Mouse (Mus musculus) inflammation-experienced regulatory T-cells, adult 6 months (primary cell): ENCODE measurements around the gene Slc39a5. TPM values are rescaled to one million over a fixed set of nuclear protein-coding genes. Genes with fewer than 3 reads are reported as not detected.

Experiments
- ATAC-seq: one replicate; pipeline ENCODE4 v1.8.0; 2017
- polyA plus RNA-seq, 3 experiments: library from polyadenylated mRNA; unstranded; fragments of 100-300 nt; shearing (Covaris generic); gene quantifications; one replicate each; pipeline ENCODE4 v1.2.1; 2017

Gene Slc39a5
- not detected for polyA plus RNA-seq

DNA sequence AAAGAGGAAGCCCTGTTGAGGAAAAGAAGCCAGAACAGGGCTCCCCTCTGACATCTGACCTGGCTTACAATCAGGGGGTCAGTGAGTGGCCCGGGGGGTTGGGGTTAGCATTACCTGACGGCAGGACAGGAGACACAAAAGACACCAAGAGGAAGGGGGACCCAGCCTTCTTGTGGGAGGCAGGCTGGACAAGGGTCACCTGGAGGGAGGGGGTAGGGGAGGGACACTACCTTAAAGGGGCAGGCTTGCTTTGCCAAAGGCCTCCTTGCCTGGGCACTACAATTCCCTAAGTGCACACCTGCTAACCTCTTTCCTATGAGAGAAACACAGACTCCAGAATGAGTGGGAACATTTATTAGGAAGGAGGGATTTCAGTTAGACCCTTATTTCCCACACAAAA is at the start of gene Slc39a5:
Gene Slc39a5 (minus strand): TSS at position 174 of the 400 bp plus-strand sequence.
- no peak for ATAC-seq

DNA sequence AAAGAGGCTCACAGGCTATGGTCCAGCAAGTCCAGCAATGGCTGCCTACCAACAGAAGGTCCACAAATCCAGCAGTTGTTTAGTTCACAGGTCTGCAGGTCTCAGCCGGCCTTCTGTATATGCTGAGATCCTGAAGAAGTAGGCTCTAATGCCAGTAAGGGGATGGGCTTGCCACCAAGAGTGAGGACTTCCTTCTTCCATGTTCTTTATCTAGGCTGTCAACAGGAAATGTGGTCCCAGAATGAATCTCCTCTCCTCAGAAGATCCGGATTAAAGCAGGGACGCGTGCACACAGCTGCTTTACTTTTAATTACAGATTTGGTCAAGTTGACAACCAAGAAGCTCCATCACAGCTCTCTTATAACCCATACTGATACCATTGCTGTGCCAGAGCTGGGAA is 44.4 kb upstream of the Slc39a5 start:
- no peak for ATAC-seq

DNA sequence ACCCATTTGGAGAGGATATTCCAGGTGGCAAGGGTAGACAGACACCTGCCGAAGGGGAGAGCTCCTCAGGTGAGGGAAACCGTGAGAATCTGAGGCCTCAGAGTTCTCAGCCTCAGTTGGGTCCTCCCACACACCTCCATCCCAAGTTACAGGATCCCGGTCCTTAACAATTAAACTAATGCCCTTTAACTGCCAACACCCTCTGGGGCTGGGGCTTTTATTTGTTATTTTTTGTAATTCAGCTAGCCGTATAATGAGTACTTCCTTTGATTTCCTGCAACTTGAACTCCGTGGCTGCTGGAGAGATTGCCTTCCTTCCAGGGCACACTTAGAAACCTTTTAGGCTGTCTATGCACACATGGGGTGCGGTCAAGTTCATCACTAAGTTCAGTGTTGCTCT is 43.3 kb upstream of the Slc39a5 start:
- ATAC-seq = no peak

DNA sequence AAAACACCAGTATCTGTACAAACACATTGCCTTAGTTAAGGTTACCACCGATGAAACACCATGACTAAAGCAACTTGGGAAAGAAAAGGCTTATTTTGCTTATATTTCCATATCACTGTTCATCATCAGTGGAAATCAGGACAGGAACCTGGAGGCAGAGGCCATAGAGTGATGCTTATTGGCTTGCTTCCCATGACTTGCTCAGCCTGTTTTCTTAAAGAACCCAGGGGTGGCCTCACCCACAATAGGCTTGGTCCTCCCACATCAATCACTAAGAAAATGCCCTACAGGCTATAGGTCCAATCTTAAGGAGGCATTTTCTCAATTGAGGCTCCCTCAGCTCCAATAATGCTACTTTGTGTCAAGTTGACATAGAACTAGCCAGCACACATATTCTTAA is 41.7 kb upstream of the Slc39a5 start:
- no peak for ATAC-seq

DNA sequence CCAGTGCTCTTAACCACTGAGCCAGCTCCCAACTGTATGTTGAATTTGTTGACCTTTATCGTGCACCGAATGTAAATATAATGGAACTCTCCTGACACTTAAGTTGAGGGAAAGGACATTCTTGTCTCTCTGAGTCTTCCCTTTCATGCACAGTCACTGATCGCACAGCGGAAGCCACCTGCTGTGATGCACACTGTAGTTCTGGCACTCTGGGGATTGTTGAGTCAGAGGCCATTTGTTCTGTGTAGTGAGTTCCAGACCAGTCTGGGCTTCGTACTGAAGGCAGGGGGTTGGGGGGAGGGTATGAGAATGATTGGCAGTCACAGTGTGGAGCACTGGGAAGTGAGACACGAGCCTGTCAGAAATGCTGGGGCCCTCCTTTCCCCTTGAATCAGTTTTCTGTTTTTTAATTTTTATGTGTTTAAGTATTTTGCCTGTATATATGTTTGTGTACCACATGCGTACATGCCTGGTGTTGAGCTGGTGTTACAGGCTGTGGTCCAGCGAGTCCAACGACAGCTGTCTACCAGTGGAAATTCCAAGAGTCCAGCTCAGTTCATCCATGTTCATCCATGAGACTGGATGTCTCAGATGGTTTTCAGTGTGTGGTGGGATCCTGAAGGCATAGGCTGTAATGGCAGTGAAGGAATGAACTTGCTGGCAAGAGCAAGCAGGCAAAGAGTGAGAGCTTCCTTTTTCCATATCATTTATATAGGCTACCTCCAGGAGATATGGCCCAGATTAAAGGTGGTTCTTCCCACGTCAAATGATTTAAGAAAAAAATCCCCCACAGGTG is 40.5 kb upstream of the Slc39a5 start:
- ATAC-seq = no peak

DNA sequence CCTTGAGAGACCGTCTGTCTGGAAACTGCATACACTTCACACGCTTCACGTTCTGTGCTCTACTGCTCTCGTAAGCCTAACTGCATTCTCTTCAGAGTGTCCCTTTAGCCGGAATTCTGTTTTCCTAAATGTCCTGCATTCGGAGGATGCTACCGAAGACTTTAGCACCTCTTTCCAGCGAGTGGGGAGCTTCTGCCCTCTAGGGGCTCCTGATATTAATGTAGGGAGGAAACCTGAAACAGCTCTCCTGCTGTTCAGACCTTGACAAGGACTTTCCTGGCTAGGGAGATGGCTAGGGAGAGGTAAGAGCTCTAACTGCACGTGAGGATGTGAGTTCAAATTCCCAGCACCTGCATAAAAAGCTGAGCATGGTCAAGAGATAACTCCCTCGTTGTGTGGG is 39.4 kb upstream of the Slc39a5 start:
- ATAC-seq = peak; percentile 42

DNA sequence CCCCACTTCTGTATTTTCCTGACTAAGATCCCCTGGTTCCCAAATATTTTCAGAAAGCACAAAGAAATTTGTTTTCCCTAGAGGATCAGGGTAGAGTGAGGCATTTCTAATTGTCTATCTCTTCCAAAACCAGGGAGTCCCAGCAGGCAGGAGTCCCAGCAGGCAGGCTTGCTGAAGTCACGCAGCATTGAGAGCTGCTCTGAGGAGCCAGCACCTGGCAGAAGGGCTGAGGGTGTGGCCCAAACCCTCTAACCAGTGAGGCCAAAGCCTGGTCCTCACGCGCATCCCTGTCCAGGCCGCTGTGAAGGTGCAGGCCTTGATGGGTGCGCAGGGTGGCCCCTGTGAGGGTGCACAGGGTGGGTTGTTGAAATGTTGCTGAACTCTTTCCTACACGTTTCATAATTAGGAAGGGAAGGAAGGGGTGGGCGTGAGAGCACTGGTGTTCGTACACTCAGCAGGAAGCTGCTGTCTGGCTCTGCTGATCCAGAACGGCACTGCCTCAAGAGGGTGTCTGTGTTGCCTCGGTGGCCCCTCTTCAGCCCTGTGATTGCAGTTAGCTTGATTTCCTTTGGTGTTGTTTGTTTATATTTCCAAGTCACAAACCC is 37.7 kb upstream of the Slc39a5 start:
- ATAC-seq = peak; percentile 73

DNA sequence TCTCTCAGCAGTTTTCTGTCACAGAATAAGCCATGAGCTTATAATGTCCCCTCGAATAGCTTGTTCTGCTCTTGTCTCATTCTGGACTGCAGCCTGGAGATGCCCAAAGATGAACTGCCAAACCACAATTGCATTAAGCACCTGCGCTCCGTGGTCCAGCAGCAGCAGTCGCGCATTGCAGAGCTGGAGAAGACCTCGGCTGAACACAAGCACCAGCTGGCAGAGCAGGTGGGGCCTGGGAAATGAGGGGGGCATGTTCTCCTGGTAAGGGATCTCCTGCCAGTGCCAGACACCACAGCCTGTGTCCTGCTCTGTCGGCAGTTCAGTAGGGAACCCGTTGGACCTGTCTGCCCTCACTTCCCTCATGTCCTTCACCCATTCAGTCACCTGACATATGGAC is 35.3 kb upstream of the Slc39a5 start:
- ATAC-seq = no peak

DNA sequence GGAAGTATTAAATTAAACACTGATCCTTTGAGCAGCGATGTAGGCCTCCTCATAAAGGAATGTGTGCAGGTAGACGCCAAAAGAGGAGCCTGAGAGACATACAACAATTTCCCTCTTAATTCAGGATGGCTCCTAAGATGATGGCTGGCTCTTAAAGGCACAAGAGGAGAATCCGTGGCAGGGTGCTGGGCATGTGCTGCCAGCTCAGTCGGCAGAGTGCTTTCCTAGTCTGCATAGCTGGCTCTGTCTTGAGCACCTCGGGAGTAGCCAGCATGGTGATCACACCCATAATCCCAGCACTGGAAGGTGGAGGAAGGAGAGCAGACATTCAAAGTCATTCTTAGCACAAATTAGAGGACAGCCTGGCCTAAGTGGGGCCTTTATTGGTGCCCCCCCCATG is 34.8 kb upstream of the Slc39a5 start:
- no peak for ATAC-seq

DNA sequence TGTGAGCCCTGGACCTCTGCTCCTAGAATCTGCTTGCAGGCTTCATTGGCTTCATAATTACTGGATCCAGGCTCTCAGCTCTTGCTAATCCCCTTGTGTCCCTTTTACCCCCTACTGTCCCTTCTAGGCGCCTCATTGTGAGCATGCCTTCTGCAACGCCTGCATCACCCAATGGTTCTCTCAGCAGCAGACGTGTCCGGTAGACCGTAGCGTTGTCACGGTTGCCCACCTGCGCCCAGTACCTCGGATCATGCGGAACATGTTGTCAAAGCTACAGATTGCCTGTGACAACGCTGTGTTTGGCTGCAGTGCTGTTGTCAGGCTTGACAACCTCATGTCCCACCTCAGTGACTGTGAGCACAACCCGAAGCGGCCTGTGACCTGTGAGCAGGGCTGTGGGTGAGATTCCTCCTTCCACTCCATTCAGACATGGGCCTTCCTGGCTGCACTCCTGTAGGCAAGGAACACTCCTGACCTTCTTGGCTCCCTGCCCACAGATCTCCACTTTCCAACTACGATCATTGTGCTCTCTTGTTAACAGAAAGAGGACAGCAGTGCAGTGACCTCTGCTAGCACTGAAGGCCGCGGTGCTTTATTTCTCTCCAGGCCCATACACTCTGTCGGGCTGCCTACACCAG is 34.3 kb upstream of the Slc39a5 start:
- no peak for ATAC-seq

DNA sequence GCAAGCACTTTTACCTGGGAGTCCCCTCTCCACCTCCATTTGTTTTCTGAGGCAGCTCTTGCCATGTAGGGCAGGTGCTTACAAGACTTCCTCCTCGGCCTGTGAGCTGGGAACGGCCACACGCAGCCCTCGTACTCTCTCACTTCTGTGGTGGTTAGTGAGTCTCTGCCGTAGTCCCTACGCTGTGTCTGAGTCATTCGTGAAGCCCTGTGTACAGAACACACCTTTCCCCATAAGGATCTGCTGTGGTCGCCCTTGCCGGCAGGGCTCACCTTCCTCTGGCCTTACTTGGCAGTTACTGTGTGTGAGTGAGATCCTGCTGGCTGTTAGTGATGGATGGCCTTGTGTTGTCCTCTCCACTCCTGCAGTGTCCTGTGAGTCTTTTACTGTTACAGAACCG is 33.7 kb upstream of the Slc39a5 start:
- peak; percentile 85 for ATAC-seq

DNA sequence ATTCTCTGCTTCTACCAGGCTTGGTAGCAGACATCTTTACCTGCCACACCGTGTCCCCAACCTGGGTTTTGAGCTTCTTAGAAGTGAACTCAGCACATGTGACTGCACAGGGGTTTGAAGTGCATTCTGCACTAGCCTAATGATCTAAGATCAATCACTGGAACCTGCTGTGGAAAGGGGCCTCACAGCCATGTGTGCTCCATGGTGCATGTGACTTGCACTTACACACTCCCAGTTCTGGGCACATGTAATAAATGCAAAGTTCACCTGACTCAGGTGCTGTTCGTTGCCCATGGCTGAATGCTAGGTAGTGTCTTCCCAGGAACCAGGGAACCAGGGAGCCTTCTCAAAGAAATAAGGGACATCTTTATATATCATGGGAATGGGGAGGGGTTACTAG is 32.4 kb upstream of the Slc39a5 start:
- ATAC-seq = no peak

DNA sequence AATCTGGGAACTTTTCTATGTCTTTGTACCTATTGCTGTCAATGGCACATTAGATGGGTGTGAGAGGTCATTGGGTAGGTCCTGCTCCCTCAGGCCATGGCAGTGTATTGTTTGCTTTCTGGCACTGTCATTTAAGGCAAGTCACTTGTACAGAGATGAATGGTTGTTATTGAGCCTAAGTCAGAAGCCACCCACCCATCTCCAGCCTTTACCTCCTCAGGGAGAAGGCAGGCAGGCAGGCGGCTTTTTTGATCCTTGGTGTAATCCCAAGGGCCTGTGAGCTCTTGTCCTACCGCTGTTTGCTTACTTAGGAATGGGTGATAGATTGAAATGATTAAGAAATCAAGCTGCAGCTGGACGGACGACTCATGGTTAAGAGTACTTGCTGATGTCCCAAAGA is 28.4 kb upstream of the Slc39a5 start:
- no peak for ATAC-seq

DNA sequence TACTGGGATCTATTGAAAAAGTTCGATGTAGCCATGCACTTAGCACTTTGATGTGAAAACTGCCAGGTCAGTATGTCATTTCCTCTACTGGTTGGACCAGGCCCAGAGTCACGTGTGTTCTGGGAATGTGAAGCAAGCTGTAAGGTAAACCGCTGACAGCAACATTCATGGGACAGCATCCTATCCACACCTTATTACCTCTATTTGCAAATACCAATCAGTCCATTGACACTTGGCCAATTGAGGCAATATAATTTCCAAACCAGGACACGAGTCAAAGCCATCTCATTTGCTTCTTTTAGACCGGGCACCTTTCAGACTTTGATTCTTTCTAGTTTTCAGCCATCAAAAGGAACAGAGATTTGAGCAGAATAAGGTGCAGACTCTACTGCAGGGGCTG is 28.0 kb upstream of the Slc39a5 start:
- no peak for ATAC-seq

DNA sequence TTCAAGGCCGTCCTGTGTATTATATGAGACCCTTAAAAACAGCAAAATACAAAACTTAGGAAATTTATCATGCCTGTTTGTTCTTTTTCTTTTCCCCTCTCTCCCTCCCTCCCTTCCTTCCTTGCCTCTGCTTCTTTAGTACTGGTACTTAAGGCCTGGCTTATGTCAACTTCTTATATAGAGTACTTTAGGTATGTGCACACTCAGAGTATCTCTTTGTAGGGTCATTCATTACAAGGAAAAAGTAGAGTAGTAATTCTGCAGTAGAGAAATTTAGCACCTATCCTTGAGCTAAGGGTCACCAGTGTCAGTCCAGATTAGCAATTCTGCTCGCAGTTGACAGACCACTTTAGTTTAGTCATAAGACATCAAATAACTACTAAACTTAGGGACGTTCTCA is 24.2 kb upstream of the Slc39a5 start:
- ATAC-seq = no peak

DNA sequence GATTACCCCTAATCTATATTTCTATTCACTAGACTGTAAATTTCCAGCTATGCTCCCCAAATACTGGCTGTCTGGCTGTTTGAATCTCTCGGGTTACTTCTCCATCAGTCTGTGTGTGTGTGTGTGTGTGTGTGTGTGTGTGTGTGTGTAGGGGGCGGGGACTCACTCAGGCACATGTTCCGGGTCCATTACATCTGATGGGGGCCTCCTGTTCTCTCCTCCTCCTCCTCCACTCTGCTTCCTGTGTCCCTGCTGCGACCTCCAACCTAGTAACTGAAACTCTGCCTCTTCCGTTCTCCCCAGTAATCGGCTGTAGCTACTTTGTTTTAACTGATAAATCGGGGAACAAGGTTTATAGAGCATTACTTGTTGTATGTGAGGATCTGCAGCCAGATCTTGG is 23.6 kb upstream of the Slc39a5 start:
- peak; percentile 95 for ATAC-seq

DNA sequence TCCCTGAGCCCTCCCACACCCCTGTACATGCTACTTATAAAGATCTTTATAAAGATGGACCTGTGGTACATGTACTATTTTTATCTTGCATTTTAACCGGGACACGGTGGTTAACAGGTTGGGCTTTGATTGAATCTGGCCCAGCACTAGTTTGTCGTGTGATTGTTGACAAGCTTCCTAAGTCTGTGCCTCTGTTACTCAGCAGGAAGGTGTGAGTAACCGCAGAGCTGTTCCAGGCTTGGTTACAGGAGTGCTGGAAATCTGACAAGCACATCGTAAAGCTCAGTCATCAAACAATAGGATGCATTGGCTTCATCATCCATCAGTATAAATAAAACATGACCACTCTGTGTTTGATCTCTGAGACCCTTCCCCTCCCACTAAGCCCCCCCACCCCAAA is 21.4 kb upstream of the Slc39a5 start:
- ATAC-seq = no peak

DNA sequence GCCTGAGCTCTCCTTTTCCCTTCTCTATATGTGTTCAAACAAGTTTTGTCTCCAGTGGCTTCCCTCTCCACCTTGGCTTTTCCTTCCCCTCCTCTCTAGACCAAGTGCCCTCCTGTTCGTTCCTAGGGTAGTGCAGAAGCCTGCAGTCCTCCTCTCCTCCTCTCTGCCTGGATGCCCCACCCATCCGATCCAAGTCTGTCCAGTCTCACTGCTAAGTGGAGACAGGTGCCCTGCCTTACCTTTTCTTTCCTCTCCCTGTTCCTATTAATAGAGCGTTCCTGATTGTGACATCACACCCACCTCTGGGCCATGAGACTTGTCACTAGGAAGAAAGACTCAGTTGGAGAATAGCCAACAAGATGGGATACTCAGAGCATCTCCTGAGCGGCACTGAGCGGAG is 13.8 kb upstream of the Slc39a5 start:
- ATAC-seq = no peak

DNA sequence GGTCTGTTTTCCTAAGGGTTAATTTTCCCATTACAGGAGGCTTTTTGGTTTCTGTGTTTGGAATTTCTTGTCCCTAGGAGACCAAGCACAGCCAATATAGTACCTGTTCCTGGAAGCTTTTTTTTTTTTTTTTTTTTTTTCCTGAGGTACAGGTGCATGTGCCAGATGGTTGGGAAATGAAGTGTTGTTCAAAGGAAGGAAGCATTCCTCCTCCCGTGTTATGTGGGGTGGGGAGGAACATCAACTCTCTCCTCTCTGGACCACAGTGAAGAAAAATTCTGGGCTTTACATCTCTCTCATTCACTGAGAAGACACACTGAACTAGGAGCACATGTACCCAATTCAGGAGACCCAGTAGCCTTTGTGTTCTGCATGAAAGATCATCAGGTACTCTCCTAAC is 12.0 kb upstream of the Slc39a5 start:
- ATAC-seq = no peak

DNA sequence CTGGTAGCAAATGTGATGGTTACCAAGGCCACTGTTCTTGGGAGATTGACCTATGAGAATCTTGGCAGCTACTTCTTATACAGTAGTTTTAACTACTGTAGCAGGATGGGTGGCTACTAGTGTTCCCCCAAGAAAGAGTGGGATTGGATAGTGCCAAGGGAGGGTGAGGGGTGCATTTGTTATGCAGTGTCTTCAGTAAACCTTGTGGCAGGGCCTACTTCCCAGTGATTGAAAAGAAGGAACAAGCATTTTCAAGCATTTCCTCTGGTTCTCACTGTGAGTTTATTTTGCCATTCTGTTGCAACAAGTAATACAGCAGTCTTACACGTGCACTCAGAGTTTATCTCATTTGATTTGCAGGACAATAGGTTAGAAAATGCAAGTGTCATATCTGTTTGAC is 11.5 kb upstream of the Slc39a5 start:
- ATAC-seq = no peak

DNA sequence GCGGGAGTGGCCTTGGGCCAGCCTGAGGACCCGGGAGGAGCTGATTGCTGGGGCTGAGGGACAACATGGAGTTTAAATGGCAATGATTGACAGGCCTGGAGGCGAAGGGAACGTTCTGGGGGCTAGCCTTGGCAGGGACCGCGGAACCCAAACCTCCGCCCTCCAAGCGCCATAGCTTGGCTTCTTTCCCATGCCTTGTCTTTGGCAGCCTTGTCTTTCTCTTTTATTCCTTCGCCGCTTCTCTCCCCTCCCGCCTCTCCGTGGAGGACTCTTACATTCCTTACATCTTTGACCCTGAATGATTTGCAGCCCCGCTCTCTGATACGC is 11.0 kb upstream of the Slc39a5 start:
- ATAC-seq = no peak

DNA sequence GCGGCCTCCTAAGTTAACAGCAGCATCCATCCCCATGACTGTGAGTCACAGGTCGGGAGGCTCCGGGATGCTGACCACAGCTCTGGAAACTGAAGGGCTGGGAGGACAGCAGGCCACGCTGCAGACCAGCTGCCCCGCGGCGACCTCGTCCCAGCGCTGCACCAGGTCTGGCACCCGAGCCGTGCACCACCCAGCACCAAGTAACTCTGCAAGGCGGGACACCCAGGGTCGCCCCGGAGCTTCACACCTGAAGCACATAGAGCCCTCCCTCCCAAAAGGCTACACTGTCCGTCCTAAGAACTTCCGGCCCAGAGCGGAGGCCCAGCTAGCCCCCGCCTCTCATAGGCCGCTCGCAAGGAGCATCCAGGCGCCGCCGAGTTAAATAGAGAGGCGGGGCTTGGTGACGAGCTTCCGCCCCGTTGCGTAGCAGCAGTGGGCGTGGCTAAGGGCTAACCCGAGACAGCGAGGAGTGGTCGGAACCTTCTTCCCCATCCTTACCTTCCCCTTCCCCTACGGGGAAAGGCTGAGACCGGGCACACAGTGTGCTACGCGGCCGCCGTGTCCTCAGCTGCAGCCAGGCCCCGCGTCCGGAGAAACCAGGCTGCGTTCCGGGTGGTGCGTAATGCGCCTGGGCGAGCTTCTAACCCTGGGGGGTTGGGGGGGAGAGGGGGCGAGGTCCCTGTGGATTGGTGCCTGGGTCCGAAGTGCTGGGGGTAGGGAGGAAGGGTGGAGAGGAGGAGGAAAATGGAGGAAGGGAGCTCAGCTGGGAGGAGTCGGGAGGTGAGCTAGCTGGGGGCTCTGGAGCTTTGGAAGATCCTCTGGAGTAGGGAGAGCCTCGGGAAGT is 10.4 kb upstream of the Slc39a5 start, which contains the start of the genes Nabp2 and Rnf41:
Gene Nabp2 (minus strand): TSS at position 282 of the 844 bp plus-strand sequence.
Gene Rnf41 (plus strand): TSS at position 447 of the 844 bp plus-strand sequence.
- ATAC-seq = peak; percentile 76

DNA sequence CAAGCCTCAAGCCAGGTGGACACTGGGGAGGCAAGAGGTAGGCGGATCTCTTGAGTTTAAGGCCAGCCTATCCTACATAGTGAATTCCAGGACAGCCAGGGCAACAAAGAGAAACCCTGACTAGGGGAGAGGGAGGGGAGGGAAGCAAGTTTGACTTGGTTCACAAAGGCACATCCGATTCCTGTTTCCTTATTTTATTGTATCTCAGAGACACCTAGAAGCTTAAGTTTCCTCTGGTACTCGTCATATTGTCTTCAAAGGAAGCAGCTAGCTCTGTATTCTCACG is 9.5 kb upstream of the Slc39a5 start:
- ATAC-seq = no peak
